Mouse (Mus musculus) adrenal gland, postnatal 0 days (tissue): ENCODE data around the gene Olfr1370. TPM values are rescaled to one million over a fixed set of nuclear protein-coding genes. Genes with fewer than 3 reads are reported as not detected.

Source experiments
- polyA plus RNA-seq: library from polyadenylated mRNA; unstranded; fragments of >200 nt; fragmentation: Nextera tagmentation; extraction: Ambion mirVana; gene quantifications from 2 replicates; pipeline ENCODE4 v1.2.1, GENCODE M21; 2015

Gene Olfr1370
- polyA plus RNA-seq: not detected in 2 replicates

DNA sequence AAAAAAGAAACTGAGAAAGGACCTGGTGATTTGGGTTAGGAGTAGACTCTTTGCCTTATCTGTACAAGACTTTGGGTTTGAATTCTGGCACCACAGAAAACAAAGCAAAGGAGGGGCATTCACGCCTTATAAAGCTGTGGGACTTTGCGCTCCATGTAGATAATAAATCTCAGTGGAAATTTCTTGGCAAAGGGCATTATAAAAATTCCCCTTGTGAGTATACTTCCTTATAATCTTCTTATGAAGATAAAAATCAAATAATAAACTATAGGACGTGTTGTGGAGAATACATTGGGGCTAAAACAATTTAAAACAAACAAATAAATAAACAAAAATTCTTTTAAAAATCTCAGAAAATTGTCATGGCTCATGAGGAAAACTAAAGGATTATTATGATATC lies at the start of gene Olfr1370:
Gene Olfr1370, minus strand, starts transcription at position 101 of the 400 bp plus-strand sequence.

DNA sequence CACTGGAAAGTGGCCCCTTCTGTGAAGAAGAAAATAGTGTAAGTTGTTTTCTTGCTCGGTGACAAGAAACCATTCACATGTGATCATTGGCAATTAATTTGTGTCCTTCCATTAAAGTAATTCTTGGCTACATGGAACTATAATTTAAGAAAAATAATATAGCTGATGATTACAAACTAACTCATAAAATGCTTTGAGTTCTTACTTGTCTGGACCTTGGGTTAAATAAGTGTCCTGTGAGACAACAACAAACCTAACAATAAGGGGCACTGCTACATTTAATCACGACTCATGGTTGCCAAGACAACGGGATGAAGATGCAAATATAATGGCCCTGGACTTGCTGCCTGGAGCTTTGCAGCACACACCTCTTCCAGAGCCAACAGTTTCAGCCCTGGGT lies 36.4 kb upstream of the Olfr1370 start, which contains the start of gene Olfr1369-ps1:
Gene Olfr1369-ps1, plus strand, starts transcription at position 301 of the 400 bp plus-strand sequence.

Other genes with a start within 250 kb of the Olfr1370 start
- 0.05 TPM in 1 of 2 replicates, not detected in the other for gene Olfr1369-ps1, start 36.5 kb upstream of the Olfr1370 start, polyA plus RNA-seq
- gene Olfr263, start 54.7 kb upstream of the Olfr1370 start, polyA plus RNA-seq: not detected in 2 replicates
- not detected in 2 replicates for gene Olfr1368, start 70.9 kb upstream of the Olfr1370 start, polyA plus RNA-seq
- gene Trim27, start 104.5 kb upstream of the Olfr1370 start, polyA plus RNA-seq: 53.2 and 64.8 TPM in 2 replicates
- not detected in 2 replicates for gene Gpx5, start 217.8 kb upstream of the Olfr1370 start, polyA plus RNA-seq
- gene Gpx6, start 237.2 kb upstream of the Olfr1370 start, polyA plus RNA-seq: 0.39 and 0.66 TPM in 2 replicates